8 mouse cellular contexts compared by ENCODE assay signal in the genomic region with DNA sequence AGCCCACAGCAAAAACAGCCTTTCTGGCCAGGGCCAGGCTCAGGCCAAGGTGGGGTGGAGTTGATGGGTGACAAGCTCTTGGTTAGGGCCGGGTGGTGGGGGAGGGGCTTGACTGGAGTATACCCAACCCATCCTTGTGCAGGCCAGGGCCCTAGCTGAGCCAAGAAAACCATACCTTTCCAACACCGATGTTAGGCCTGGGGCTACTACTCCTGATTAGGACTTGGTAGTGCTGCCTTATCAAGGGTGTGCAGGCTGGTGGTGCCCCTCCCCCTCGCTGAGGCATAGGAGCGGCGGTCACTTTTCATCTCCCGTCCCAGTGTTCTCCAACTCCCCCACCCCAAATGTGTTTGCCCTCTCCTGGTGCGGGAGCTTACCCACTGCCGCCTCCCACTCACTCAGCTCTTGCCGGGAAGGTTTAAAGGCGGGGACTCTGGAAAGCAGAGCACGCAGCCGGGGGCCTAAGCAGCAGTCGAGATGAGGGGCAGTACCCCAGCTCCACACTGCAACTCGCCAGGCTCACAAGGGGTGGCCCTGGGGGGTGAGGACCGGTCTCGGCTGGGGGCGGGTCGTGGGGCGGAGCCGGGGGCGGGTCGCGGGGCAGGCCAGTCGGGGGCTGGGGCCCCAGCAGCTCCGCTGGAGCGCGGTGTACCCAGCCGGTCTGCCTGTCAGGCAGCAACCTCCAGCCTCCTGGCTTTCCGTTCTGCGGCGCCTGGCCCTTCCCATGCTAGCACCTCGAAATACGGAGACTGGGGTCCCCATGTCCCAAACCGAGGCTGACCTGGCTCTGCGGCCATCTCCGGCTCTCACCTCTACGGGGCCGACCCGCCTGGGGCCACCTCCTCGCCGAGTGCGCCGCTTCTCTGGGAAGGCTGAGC. TPM values are rescaled to one million over a fixed set of nuclear protein-coding genes. Genes with fewer than 3 reads are reported as not detected.
DNase-seq lines count a peak whose midpoint lies in the region; ATAC-seq and TF ChIP-seq lines count a peak whose summit lies in the region.

A gene (plus strand): TSS at position 620 of the 878 bp plus-strand sequence.

- peak; percentile 52 for ATAC-seq in common myeloid progenitor, adult 5-6 weeks (replicated peaks; ENCODE audit: low read depth, poor library complexity, severe bottlenecking)
- ATAC-seq in activated CD4-positive, CD25-positive, alpha-beta regulatory T cell, adult 4 months: no peak

- peaks cover 5% of the 10 kb centered on the region for H3K36me3 ChIP-seq in heart, adult 2 months (ENCODE audit: control insufficient read depth, insufficient read depth, low read length)
- H3K36me3 ChIP-seq in kidney, adult 2 months (ENCODE audit: control insufficient read depth, insufficient read depth, low read length): no peaks in the 10 kb centered on the region; the same call in 1 of the 2 replicates

- intact Hi-C loops in heart, adult 2 months (cut with DNase I): no loop called here

- peak within 1 kb of the TSS; percentile 86 for H3K27ac ChIP-seq in heart, adult 2 months
- peak within 1 kb of the TSS; percentile 88 for H3K27ac ChIP-seq in kidney, adult 2 months (ENCODE audit: insufficient read depth, low read depth, low read length)

- peak; percentile 11; the same call in 1 of the 2 replicates for TF ChIP-seq EP300 in heart, adult 2 months (IDR thresholded peaks at IDR 0.05; ENCODE audit: insufficient read depth, low read depth, low read length)

- no peak for TF ChIP-seq CTCF in heart, adult 2 months (IDR thresholded peaks at IDR 0.05)
- no peak for TF ChIP-seq CTCF in kidney, adult 2 months (conservative IDR thresholded peaks at IDR 0.05; ENCODE audit: insufficient read depth, insufficient read length, low read depth, low read length)

- WGBS in heart, adult 2 months: 2% methylated on average over 43 of the region's 43 CpGs
- WGBS in kidney, adult 2 months: under 1% methylated on average over 43 of the region's 43 CpGs

- peak within 1 kb of the TSS; percentile 89 for H3K9ac ChIP-seq in heart, adult 2 months (ENCODE audit: low read depth, low read length)

- no peaks in the 10 kb centered on the region; the same call in 1 of the 2 replicates for H3K27me3 ChIP-seq in heart, adult 2 months (ENCODE audit: control insufficient read depth, insufficient read depth, low read length)
- H3K27me3 ChIP-seq in kidney, adult 2 months (replicated peaks; ENCODE audit: control insufficient read depth, insufficient read depth, low read length): no peaks in the 10 kb centered on the region

- H3K4me3 ChIP-seq in heart, adult 2 months: peak within 1 kb of the TSS; percentile 78
- H3K4me3 ChIP-seq in kidney, adult 2 months (ENCODE audit: insufficient read depth, low read depth, low read length): peak within 1 kb of the TSS; percentile 96

- DNase-seq in right cerebral cortex, adult 2 months (ENCODE audit: low spot score in 2 of 2): peak; percentile 21 to 24
- DNase-seq in right cerebral cortex, adult 18-20 months: no peak
- peak; percentile 77 to 79 for DNase-seq in heart, adult 2 months
- peak; percentile 94 for DNase-seq in kidney, adult 2 months
- peak; percentile 61 for DNase-seq in lung, postnatal 10 days
- DNase-seq in retina, embryonic 14.5 days (ENCODE audit: low spot score): peak; percentile 69

- TF ChIP-seq POLR2A in heart, adult 2 months (IDR thresholded peaks at IDR 0.05; ENCODE audit: insufficient read depth, low read depth, low read length): peak; percentile 79
- TF ChIP-seq POLR2A in kidney, adult 2 months (IDR thresholded peaks at IDR 0.05; ENCODE audit: low read depth, low read length): peak; percentile 78

- no peaks in the 10 kb centered on the region for H3K79me2 ChIP-seq in heart, adult 2 months (replicated peaks; ENCODE audit: control insufficient read depth, insufficient read depth, low read length)

- peaks cover 11% of the 10 kb centered on the region for H3K4me1 ChIP-seq in heart, adult 2 months (ENCODE audit: control insufficient read depth, insufficient read depth, low read length)
- H3K4me1 ChIP-seq in kidney, adult 2 months (ENCODE audit: control insufficient read depth, insufficient read depth, low read length): peaks cover 14% of the 10 kb centered on the region

RNA-seq across cellular contexts. Expression of the gene that starts here (rescaled TPM):
- not detected in 2 replicates for total RNA-seq in common myeloid progenitor, adult 5-6 weeks (2017)
- total RNA-seq in heart, adult 2 months (2021): 10 to 100 TPM in 1 of 2 experiments, 1 to 10 TPM in 1; 9.2 to 12.6 TPM
- polyA plus RNA-seq in heart, adult 2 months (2012; rRNA removed): 12.1 and 13.9 TPM in 2 replicates
- polyA plus RNA-seq in kidney, adult 2 months (2012; rRNA removed): 134 and 160 TPM in 2 replicates
- 1 to 10 TPM in 1 of 2 experiments, under 1 TPM in 1; 0.58 to 1.0 TPM for polyA plus RNA-seq in activated CD4-positive, CD25-positive, alpha-beta regulatory T cell, adult 4 months (2017; shearing (Covaris generic))

Comparison
In these comparisons a context has a peak if more than half of its experiments do, and no peak if none do; other contexts are left out.
1. RNA of the gene that starts here (total RNA-seq): 9.2 to 12.6 TPM in heart, adult 2 months; not detected in common myeloid progenitor, adult 5-6 weeks; every median in the first group is over 10 times any median in the second.
2. Peak in ATAC-seq in common myeloid progenitor, adult 5-6 weeks; RNA of the gene not detected or under 1 TPM.